Mouse (Mus musculus) G1E (cell line): ENCODE measurements around the gene Srl. TPM values are rescaled to one million over a fixed set of nuclear protein-coding genes. Genes with fewer than 3 reads are reported as not detected.
"Not testable (repeated sequence)": the region's sequence is repeated elsewhere in the genome, so short reads cannot be mapped to it uniquely, and the experiment has no call there.

Source experiments
- ATAC-seq: 2 replicates; pipeline ENCODE4 v1.8.0; 2016; ENCODE audit warnings: mild to moderate bottlenecking; ENCODE audit not compliant: insufficient number of reproducible peaks, poor library complexity, low FRiP score, severe bottlenecking; ENCODE audit errors: extremely low read depth
- DNase-seq: peaks from one replicate; pipeline ENCODE4 v3.0.0; 2012; ENCODE audit warnings: low spot score
- H3K27me3 ChIP-seq: 2 replicates; pipeline ENCODE4 v1.6.1; 2012; ENCODE audit warnings: mild to moderate bottlenecking, low read length, inconsistent platforms; ENCODE audit not compliant: insufficient read depth
- H3K36me3 ChIP-seq: replicated peaks from 2 replicates; pipeline ENCODE3; 2012; ENCODE audit warnings: mild to moderate bottlenecking, inconsistent platforms
- H3K4me1 ChIP-seq: 2 replicates; pipeline ENCODE4 v1.6.1; 2012; ENCODE audit warnings: low read depth, low read length, inconsistent platforms, mixed read lengths; ENCODE audit not compliant: insufficient read depth
- H3K4me3 ChIP-seq: 2 replicates; pipeline ENCODE4 v1.5.1; 2012; ENCODE audit warnings: low read depth, mild to moderate bottlenecking, inconsistent platforms, low read length, moderate library complexity, mixed read lengths
- H3K9me3 ChIP-seq: replicated peaks from 2 replicates; pipeline ENCODE4 v1.6.1; 2012; ENCODE audit warnings: inconsistent platforms
- CTCF ChIP-seq: IDR thresholded peaks from 2 replicates; pipeline ENCODE4 v1.5.1; 2012; ENCODE audit warnings: low read depth, low read length, inconsistent platforms, mixed read lengths
- GATA1 ChIP-seq: IDR thresholded peaks from 2 replicates; pipeline ENCODE4 v1.6.1; 2012; ENCODE audit warnings: borderline replicate concordance, low read length, inconsistent platforms, mixed read lengths
- GATA2 ChIP-seq: IDR thresholded peaks from 2 replicates; pipeline ENCODE4 v1.6.1; 2012; ENCODE audit warnings: low read depth, low read length, inconsistent platforms, borderline replicate concordance
- POLR2AphosphoS5 ChIP-seq: IDR thresholded peaks from 2 replicates; pipeline ENCODE4 v1.6.1; 2012; ENCODE audit warnings: low read depth, low read length, inconsistent platforms; ENCODE audit not compliant: insufficient replicate concordance
- TAL1 ChIP-seq: conservative IDR thresholded peaks from 2 replicates; pipeline ENCODE4 v1.6.1; 2012; ENCODE audit warnings: low read depth, low read length, inconsistent platforms, mixed read lengths
- polyA plus RNA-seq: library from polyadenylated mRNA; stranded (reverse); fragments of >175 nt; gene quantifications from 2 replicates; pipeline ENCODE4 v1.2.3, GENCODE M21; 2012
- total RNA-seq, 2 experiments: library from RNA; stranded (forward) in 1 of 2; stranded (reverse) in 1 of 2; fragments of 200-1000 nt in 1 of 2; fragments of >200 nt in 1 of 2; fragmentation: Nextera tagmentation in 1 of 2; gene quantifications; 2 replicates each; pipeline ENCODE4 v1.2.3; 2014 to 2017

The Srl gene
- total and polyA plus RNA-seq, 3 experiments: 3.5 to 8.6 (median 8.5) TPM

- peaks cover 43% of the 10 kb centered on the region for H3K4me1 ChIP-seq
- ATAC-seq (no peak), DNase-seq (no peak)
- no peaks in the 10 kb centered on the region for H3K27me3 ChIP-seq
- H3K4me3 ChIP-seq: no peak overlapping the region
- no peaks in the 10 kb centered on the region for H3K9me3 ChIP-seq
- peaks cover 25% of the 10 kb centered on the region for H3K36me3 ChIP-seq
- TF ChIP-seq GATA1 (no peak), CTCF (no peak), POLR2AphosphoS5 (no peak), GATA2 (no peak), TAL1 (no peak)
Measured at GRCm38 (mm10) chr16:4540064-4540775, 1.4 kb downstream of the Srl start.

GRCm38 (mm10) chr16:4539521-4539920 lies 2.1 kb downstream of the Srl start:
- no peaks in the 10 kb centered on the region for H3K9me3 ChIP-seq
- no peaks in the 10 kb centered on the region for H3K27me3 ChIP-seq
- no peak for ATAC-seq
- peaks cover 40% of the 10 kb centered on the region for H3K4me1 ChIP-seq
- H3K36me3 ChIP-seq: peaks cover 20% of the 10 kb centered on the region
- no peak overlapping the region for H3K4me3 ChIP-seq
- DNase-seq: no peak
- no peak for TF ChIP-seq GATA2
- TF ChIP-seq CTCF: no peak
- TF ChIP-seq POLR2AphosphoS5: no peak
- TF ChIP-seq TAL1: no peak
- no peak for TF ChIP-seq GATA1

GRCm38 (mm10) chr16:4537616-4538358 lies 3.8 kb downstream of the Srl start:
- Histone ChIP-seq H3K4me1 (peaks cover 27% of the 10 kb centered on the region), H3K9me3 (no peaks in the 10 kb centered on the region), H3K4me3 (no peak overlapping the region), H3K36me3 (peaks cover 5% of the 10 kb centered on the region), H3K27me3 (no peaks in the 10 kb centered on the region)
- ATAC-seq (no peak), DNase-seq (no peak)
- no peak for TF ChIP-seq CTCF
- TF ChIP-seq POLR2AphosphoS5: no peak
- TF ChIP-seq TAL1: no peak

- not testable (repeated sequence) for H3K4me3 ChIP-seq, H3K9me3 ChIP-seq, H3K4me1 ChIP-seq, H3K36me3 ChIP-seq, ATAC-seq, DNase-seq, H3K27me3 ChIP-seq
Measured at GRCm38 (mm10) chr16:4527373-4527772, 14.2 kb downstream of the Srl start.

- Histone ChIP-seq H3K4me1 (no peaks in the 10 kb centered on the region), H3K4me3 (no peak overlapping the region), H3K36me3 (no peaks in the 10 kb centered on the region), H3K9me3 (no peaks in the 10 kb centered on the region), H3K27me3 (peaks cover 13% of the 10 kb centered on the region)
- TF ChIP-seq TAL1: no peak
- no peak for TF ChIP-seq POLR2AphosphoS5
- no peak for TF ChIP-seq GATA1
- ATAC-seq (no peak), DNase-seq (no peak)
Measured at GRCm38 (mm10) chr16:4523313-4524004, 18.2 kb downstream of the Srl start.

- H3K4me3 ChIP-seq: no peak overlapping the region
- no peak for DNase-seq
- TF ChIP-seq GATA1 (no peak), CTCF (no peak), TAL1 (no peak), GATA2 (no peak), POLR2AphosphoS5 (no peak)
- no peaks in the 10 kb centered on the region for H3K9me3 ChIP-seq
- H3K36me3 ChIP-seq: no peaks in the 10 kb centered on the region
- no peak for ATAC-seq
- H3K27me3 ChIP-seq: peaks cover 13% of the 10 kb centered on the region
- no peaks in the 10 kb centered on the region for H3K4me1 ChIP-seq
Measured at GRCm38 (mm10) chr16:4522879-4523278, 18.7 kb downstream of the Srl start.
